Mouse (Mus musculus) kidney, postnatal 4 days (tissue): Measurements from ENCODE around the gene Fes.

Experiments
- DNase-seq, 2 experiments: peaks; one replicate each; pipeline ENCODE4 v3.0.0; 2021; ENCODE audit warnings: mixed read lengths in 2 of 2

Gene Fes

GRCm38 (mm10) chr7:80374280-80374679 lies 13.5 kb downstream of the Fes start:
- DNase-seq: no peak

- no peak for DNase-seq
Measured at GRCm38 (mm10) chr7:80373850-80374249, 13.9 kb downstream of the Fes start.

- DNase-seq: no peak
Measured at GRCm38 (mm10) chr7:80373352-80373751, 14.4 kb downstream of the Fes start.

GRCm38 (mm10) chr7:80372667-80373066 lies 15.1 kb downstream of the Fes start:
- no peak for DNase-seq

- no peak for DNase-seq
Measured at GRCm38 (mm10) chr7:80372166-80372565, 15.6 kb downstream of the Fes start.

- DNase-seq: peak; percentile 89 to 92
Measured at GRCm38 (mm10) chr7:80371041-80371751, 16.6 kb downstream of the Fes start, which contains the start of gene Man2a2. Man2a2 (minus strand) TSS chr7:80371375.

- DNase-seq: peak; percentile 85 to 89
Measured at GRCm38 (mm10) chr7:80370649-80371040, 17.1 kb downstream of the Fes start.

GRCm38 (mm10) chr7:80369967-80370431 lies 17.7 kb downstream of the Fes start:
- peak in 1 of 2 experiments; percentile 51 for DNase-seq

- no peak for DNase-seq
Measured at GRCm38 (mm10) chr7:80369461-80369860, 18.3 kb downstream of the Fes start.

GRCm38 (mm10) chr7:80368635-80369421 lies 18.9 kb downstream of the Fes start:
- DNase-seq: no peak

GRCm38 (mm10) chr7:80368009-80368408 lies 19.7 kb downstream of the Fes start:
- DNase-seq: no peak

- no peak for DNase-seq
Measured at GRCm38 (mm10) chr7:80367232-80367631, 20.5 kb downstream of the Fes start.

GRCm38 (mm10) chr7:80365759-80366158 lies 22.0 kb downstream of the Fes start:
- DNase-seq: peak; percentile 78 to 83

- DNase-seq: no peak
Measured at GRCm38 (mm10) chr7:80360435-80360834, 27.3 kb downstream of the Fes start.

- no peak for DNase-seq
Measured at GRCm38 (mm10) chr7:80358039-80358438, 29.7 kb downstream of the Fes start.

GRCm38 (mm10) chr7:80357156-80357555 lies 30.6 kb downstream of the Fes start:
- DNase-seq: no peak

GRCm38 (mm10) chr7:80356351-80356750 lies 31.4 kb downstream of the Fes start:
- no peak for DNase-seq

GRCm38 (mm10) chr7:80352920-80353319 lies 34.8 kb downstream of the Fes start:
- no peak for DNase-seq

- no peak for DNase-seq
Measured at GRCm38 (mm10) chr7:80350808-80351207, 36.9 kb downstream of the Fes start.

- DNase-seq: peak in 1 of 2 experiments; percentile 41
Measured at GRCm38 (mm10) chr7:80347670-80348586, 39.8 kb downstream of the Fes start.

- DNase-seq: no peak
Measured at GRCm38 (mm10) chr7:80346830-80347229, 40.9 kb downstream of the Fes start.

- DNase-seq: no peak
Measured at GRCm38 (mm10) chr7:80346173-80346572, 41.6 kb downstream of the Fes start.
